Mouse (Mus musculus): Measurements from ENCODE around the gene Tmcc1.

GRCm38 (mm10) chr6:116199682-116200081, 6.4 kb upstream of the Tmcc1 start:
- TF ChIP-seq CTCF (IDR thresholded peaks at IDR 0.05; ENCODE audit: control insufficient read depth, insufficient read depth, insufficient replicate concordance, low read depth, low read length): no peak
- no peak for TF ChIP-seq POLR2A (IDR thresholded peaks at IDR 0.05; ENCODE audit: control insufficient read depth, low read depth, low read length)

Measured in testis, adult 2 months (tissue).